Mouse (Mus musculus) urinary bladder, postnatal 14 days (tissue): ENCODE results near the gene Fto.

ENCODE experiments used
- DNase-seq: peaks from one replicate; pipeline ENCODE4 v3.0.0; 2021; ENCODE audit warnings: low spot score

Gene Fto

GRCm38 (mm10) chr8:91390369-91391020, 77.2 kb downstream of the Fto start:
- DNase-seq: no peak

DNA sequence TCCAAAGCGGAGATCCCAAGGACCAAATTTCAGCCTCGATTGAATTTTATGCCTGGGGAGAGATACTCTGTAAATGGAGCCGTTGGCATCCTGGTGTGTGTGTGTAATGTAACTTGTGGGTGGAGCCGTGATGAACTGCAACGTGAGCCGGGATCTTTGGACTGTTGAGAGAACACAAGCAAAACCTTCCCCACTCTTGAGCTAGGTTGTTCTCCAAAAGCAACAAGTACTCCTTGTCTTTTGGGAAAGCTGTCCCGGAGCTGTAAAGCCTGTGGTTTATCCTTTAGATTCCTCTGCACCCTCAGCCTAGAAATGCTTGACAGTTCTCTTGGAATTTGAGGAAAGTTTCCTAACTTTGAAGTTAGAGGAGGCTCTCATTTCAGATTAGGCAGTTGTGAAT, 78.9 kb downstream of the Fto start:
- DNase-seq: no peak

- DNase-seq: no peak
Measured at GRCm38 (mm10) chr8:91395340-91396055, 82.2 kb downstream of the Fto start.

GRCm38 (mm10) chr8:91398053-91398452, 84.7 kb downstream of the Fto start:
- DNase-seq: no peak

DNA sequence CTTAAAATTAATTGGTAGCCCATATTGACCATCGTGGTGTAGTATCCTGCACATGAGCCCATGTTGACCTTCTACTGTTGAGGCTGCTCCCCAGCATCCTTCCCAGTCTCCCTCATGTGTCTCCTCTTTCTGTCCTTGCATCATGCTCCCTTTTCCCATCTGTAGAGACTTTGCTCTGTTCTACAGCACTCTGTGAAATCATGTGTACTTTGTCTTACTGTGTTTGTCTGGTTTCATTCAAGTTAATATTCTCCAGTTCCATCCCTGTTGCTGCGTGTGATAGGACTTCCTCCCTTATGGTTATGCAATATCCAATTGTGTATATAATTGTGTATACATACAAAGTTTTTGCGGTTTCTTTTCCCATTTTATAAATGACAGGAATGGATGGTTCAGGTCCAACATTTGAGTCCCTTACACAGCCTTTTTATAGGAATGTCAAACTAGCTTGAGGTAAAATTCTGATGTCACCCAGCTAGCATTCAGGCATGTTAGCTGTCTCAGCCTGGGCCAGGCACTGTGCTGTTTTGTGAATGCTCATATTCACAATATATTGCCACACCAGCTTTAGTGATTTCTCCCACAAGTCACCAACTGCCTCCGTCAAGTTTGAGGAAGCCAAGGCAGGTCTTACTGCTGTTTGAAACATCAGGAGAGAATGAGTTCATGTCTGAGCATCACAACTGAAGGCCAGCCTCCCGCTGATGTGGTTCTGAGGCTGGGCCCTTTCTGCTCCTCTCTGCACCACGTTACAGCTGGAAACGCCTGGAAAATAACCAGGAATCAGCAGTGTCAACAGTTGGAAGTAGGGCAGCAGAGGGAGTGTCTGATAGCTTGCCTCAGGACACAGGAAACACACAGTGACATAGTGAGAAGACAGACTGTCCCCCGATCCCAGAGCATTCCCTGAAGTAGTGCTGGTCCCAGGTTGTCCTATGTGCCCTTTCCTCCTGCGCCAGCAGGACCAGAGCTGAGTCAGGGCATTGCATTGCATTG, 90.0 kb downstream of the Fto start:
- no peak for DNase-seq

DNA sequence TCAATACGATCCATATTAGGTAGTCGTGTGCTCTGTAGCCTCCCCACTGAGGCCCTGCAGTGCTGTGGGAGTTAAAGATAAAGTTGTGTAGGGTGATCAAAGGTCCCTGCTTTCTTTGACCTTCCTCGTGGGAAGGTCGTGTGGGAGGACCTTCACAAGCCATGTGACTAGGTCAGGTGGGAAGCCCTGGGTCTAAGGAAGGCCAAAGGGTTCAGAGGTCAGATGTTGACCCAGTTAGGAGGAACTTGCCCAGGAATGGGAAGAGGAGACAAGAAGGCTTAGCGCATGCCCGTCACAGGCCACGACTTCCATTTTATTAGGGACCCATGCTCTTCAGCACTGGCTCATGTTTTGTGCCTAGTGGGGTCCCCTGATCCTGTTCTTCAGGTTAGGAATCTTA, 91.0 kb downstream of the Fto start:
- no peak for DNase-seq

- DNase-seq: no peak
Measured at GRCm38 (mm10) chr8:91405099-91405498, 91.8 kb downstream of the Fto start.

DNA sequence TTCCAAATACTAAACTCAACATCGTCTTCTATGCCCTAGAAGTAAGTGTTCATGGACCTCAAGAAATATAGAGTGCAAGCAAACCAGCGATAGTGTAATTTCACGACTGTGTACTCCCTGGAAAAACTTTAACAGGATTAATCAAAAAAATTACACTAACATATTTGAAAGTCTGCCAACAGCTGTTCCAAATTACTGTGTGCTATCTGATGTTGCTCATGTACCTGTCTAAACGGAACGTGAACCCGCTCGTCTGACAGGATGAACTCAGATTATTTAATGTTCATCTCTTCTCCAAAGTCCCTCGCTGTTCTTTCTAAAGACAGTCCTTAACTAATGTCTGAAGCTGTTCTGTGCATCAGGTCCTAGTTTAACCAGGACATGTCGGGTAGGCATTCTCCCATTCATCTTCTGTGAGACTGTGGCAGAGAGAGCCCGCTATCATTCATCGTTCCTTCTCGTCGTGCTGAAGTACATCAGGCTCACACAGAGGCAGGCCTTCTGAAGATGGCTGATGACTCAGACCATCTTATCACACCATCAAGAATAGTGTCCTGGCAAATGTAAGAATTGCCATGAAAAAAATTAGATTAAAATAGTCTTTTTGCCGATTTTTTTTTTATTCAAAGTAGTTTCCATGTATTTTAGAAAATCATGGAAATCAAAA, 93.4 kb downstream of the Fto start:
- no peak for DNase-seq

DNA sequence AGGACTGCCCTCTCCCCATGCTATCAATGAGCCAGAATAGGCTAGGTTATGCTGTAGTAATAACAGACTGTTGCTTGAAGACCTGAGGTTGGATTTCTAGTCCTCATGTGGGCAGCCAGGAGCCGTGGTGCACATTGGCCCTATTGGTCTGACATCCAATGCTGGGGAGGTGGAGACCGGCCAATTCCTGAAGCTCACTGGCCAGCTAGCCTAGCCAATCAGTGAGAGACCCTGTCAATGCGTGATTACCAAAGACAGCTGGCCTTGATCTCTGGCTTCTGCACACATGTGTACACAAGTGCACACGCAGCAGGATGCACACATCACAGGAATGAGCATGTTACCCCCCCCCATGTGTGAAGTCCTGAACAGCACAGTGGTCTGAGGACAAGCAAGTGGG, 94.6 kb downstream of the Fto start:
- no peak for DNase-seq

DNA sequence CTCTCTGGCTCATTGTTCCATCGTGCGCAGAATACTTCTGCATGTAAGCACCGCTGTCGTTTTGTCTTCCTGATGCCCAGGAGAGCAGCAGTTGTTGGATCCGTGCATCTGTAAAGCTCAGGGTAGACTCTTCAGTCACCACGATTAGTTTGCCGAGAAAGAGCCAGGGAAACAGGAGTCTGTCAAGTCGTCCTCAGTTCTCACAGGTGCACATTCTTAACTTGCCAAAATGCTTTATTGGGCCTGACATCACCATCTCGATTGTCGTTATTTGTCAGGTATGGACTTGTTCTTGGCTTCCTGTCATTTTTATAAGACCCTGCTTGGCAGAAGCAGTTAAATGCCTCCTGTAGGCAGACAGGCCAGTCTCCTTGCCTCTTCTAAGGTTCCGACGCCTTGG, 96.7 kb downstream of the Fto start:
- no peak for DNase-seq

GRCm38 (mm10) chr8:91424491-91425074, 111.3 kb downstream of the Fto start:
- no peak for DNase-seq

- no peak for DNase-seq
Measured at GRCm38 (mm10) chr8:91425251-91425866, 112.0 kb downstream of the Fto start.

GRCm38 (mm10) chr8:91426496-91426895, 113.2 kb downstream of the Fto start:
- no peak for DNase-seq

GRCm38 (mm10) chr8:91430333-91430940, 117.1 kb downstream of the Fto start:
- no peak for DNase-seq

DNA sequence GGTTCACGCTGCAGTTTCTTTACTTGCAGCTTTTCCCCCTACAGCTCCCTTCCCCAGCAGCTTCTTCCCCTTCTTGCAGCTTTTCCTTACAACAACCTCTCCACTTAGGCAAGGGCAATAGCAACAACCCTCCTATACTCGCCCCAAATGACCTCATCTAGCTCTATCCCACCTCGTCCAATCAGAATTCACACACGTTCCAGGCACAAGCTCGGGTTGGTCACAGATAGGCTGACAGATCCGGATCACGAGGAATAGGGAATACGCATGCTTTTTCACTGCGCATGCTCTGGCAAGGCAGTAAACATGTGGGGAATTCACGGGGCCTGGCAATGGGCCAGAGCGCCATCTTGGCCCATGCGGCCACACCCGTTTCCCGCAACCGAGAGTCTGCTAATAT, 122.7 kb downstream of the Fto start:
- no peak for DNase-seq

- DNase-seq: no peak
Measured at GRCm38 (mm10) chr8:91443911-91444310, 130.6 kb downstream of the Fto start.

DNA sequence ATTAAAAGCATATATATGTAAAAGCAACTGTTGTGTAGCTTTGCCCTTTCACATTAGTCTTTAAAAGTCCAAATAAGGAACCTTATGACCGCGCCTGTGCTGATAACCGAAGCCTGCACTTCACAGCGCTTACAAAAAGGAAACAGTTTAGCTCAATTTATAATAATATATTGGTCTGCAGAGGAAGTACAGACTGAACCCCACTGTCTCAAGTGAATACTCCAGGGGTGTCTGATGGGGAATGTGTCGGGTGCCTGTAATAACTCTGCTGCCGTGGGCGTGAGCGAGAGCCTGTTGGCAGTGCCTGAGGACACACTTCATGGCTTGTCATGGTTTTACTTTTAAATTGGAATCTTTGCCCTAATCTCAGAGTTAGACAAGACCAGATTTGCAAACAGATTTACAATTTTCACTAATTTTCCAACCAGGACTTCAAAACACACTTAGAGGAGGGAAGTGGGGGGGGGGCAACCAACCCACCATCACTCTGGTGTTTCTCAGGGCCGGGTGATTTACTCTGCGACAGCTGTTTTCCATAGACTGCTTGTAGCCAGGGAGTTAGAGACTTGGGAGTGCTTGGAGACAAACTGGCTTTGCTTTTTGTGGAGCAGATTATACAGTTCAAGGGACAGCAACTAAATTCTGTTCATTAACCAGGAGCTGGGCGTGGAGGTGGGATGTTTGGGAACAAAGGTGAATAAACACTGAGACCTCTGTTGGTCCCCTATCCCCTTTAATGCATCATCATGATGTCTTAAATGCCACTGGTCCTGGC, 131.5 kb downstream of the Fto start:
- DNase-seq: no peak

GRCm38 (mm10) chr8:91445516-91445915, 132.2 kb downstream of the Fto start:
- no peak for DNase-seq

DNA sequence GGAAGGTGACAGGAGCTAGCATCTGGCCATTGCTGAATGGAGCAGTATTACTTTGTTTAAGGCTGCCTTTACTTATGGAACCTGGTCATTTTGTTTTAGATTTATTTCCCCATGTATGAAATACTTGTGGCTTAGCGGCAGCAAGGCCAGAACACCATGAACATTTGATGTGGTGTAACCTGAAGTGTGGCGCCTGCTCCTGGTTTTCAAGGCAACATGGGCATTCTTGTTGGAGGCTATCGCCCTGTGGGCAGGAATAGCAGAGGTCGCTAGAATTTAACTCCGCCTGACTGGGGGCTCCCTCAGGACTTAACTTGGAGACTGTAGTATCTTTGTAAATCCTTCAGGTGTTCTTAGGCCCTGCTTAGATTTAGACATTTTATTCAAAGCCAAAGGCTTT, 132.7 kb downstream of the Fto start:
- no peak for DNase-seq
